Mouse (Mus musculus) midbrain, postnatal 0 days (tissue): ENCODE results near the gene Foxp2. TPM values are rescaled to one million over a fixed set of nuclear protein-coding genes. Genes with fewer than 3 reads are reported as not detected.
A peak's percentile ranks its signal among the peaks of the same experiment; 100 is the strongest.

Experiments used
- ATAC-seq: fragments of 200-750 bp; cut with Nextera tagmentation; 2 replicates; pipeline ENCODE4 v1.8.0; 2017; ENCODE audit warnings: moderate number of reproducible peaks, mild to moderate bottlenecking, moderate TSS enrichment, moderate library complexity; ENCODE audit not compliant: low FRiP score
- DNase-seq: peaks from one replicate; pipeline ENCODE4 v3.0.0-alpha.2; 2015; ENCODE audit warnings: low spot score
- H3K27ac ChIP-seq: fragments of 300-500 bp; sonication (generic); 2 replicates; pipeline ENCODE4 v1.5.1; 2014; ENCODE audit warnings: low read depth, mild to moderate bottlenecking, low read length, mixed read lengths
- H3K27me3 ChIP-seq: fragments of 300-500 bp; sonication (generic); 2 replicates; pipeline ENCODE4 v1.6.1; 2014; ENCODE audit warnings: low read length, control low read depth, mixed read lengths; ENCODE audit not compliant: insufficient read depth
- H3K36me3 ChIP-seq: fragments of 300-500 bp; sonication (generic); 2 replicates; pipeline ENCODE4 v1.6.1; 2014; ENCODE audit warnings: low read length, control low read depth, mixed read lengths; ENCODE audit not compliant: insufficient read depth
- H3K4me1 ChIP-seq: fragments of 300-500 bp; sonication (generic); 2 replicates; pipeline ENCODE4 v1.6.1; 2014; ENCODE audit warnings: mild to moderate bottlenecking, control low read depth, antibody characterized with exemption, low read length, mixed read lengths; ENCODE audit not compliant: insufficient read depth
- H3K4me2 ChIP-seq: fragments of 300-500 bp; sonication (generic); 2 replicates; pipeline ENCODE4 v1.6.1; 2014; ENCODE audit warnings: low read depth, mild to moderate bottlenecking, low read length, mixed read lengths; ENCODE audit not compliant: poor library complexity, severe bottlenecking
- H3K4me3 ChIP-seq: fragments of 300-500 bp; sonication (generic); 2 replicates; pipeline ENCODE4 v1.5.1; 2014; ENCODE audit warnings: low read depth, mild to moderate bottlenecking, low read length, moderate library complexity
- H3K9ac ChIP-seq: fragments of 300-500 bp; sonication (generic); replicated peaks from 2 replicates; pipeline ENCODE4 v1.6.1; 2014; ENCODE audit warnings: mild to moderate bottlenecking, low read length, moderate library complexity, mixed read lengths; ENCODE audit not compliant: poor library complexity, severe bottlenecking
- H3K9me3 ChIP-seq: fragments of 300-500 bp; sonication (generic); 2 replicates; pipeline ENCODE4 v1.6.1; 2016; ENCODE audit warnings: low read length, control low read depth
- CTCF ChIP-seq: IDR thresholded peaks from 2 replicates; pipeline ENCODE4 v1.5.1; 2016; ENCODE audit warnings: antibody characterized with exemption, mild to moderate bottlenecking
- WGBS: fragments of 180-500 bp; shearing (Covaris S2); extraction: QIAGEN DNeasy Blood & Tissue Kit; methylation state at CpG from one replicate; pipeline ENCODE4 v1.1.7; 2014; 5-methylcytosine and 5-hydroxymethylcytosine counted together
- polyA plus RNA-seq: library from polyadenylated mRNA; unstranded; fragments of >200 nt; fragmentation: Nextera tagmentation; extraction: Ambion mirVana; gene quantifications from 2 replicates; pipeline ENCODE4 v1.2.1, GENCODE M21; 2015
- total RNA-seq: library from RNA; depleted of rRNA; stranded (reverse); fragments of >200 nt; gene quantifications from 2 replicates; pipeline ENCODE4 v1.2.3, GENCODE M21; 2014

The Foxp2 gene
- total and polyA plus RNA-seq, 2 experiments from 2014 or later: 71.4 to 103 TPM

GRCm38 (mm10) chr6:15008113-15008512 lies 107.0 kb downstream of the Foxp2 start:
- Histone ChIP-seq H3K9ac (no peak overlapping the region), H3K27ac (no peak overlapping the region), H3K36me3 (no peaks in the 10 kb centered on the region), H3K4me3 (no peak overlapping the region), H3K4me2 (no peak overlapping the region), H3K4me1 (no peaks in the 10 kb centered on the region), H3K27me3 (no peaks in the 10 kb centered on the region), H3K9me3 (no peaks in the 10 kb centered on the region)
- no peak for DNase-seq
- 82% methylated on average over 1 of the region's 1 CpGs for WGBS
- ATAC-seq: no peak
- no peak; the same call in 1 of the 2 replicates for TF ChIP-seq CTCF

GRCm38 (mm10) chr6:15028488-15028887 lies 127.3 kb downstream of the Foxp2 start:
- ATAC-seq (no peak), DNase-seq (no peak)
- H3K9ac ChIP-seq: no peak overlapping the region
- no peak overlapping the region for H3K4me3 ChIP-seq
- no peaks in the 10 kb centered on the region for H3K27me3 ChIP-seq
- H3K4me1 ChIP-seq: no peaks in the 10 kb centered on the region
- 91% methylated on average over 3 of the region's 3 CpGs for WGBS
- no peaks in the 10 kb centered on the region for H3K36me3 ChIP-seq
- no peak overlapping the region for H3K4me2 ChIP-seq
- no peak overlapping the region for H3K27ac ChIP-seq
- TF ChIP-seq CTCF: no peak
- no peaks in the 10 kb centered on the region for H3K9me3 ChIP-seq

GRCm38 (mm10) chr6:15029446-15030125 lies 128.4 kb downstream of the Foxp2 start:
- H3K4me3 ChIP-seq: no peak overlapping the region
- DNase-seq: no peak
- H3K27ac ChIP-seq: no peak overlapping the region
- no peak overlapping the region for H3K4me2 ChIP-seq
- H3K9me3 ChIP-seq: no peaks in the 10 kb centered on the region
- no peak for ATAC-seq
- WGBS: 64% methylated on average over 7 of the region's 7 CpGs
- H3K27me3 ChIP-seq: no peaks in the 10 kb centered on the region
- no peaks in the 10 kb centered on the region for H3K36me3 ChIP-seq
- no peaks in the 10 kb centered on the region for H3K4me1 ChIP-seq
- H3K9ac ChIP-seq: no peak overlapping the region
- no peak for TF ChIP-seq CTCF

GRCm38 (mm10) chr6:15063246-15063645 lies 162.1 kb downstream of the Foxp2 start:
- no peak for ATAC-seq
- no peaks in the 10 kb centered on the region for H3K27me3 ChIP-seq
- no peak for DNase-seq
- no peaks in the 10 kb centered on the region for H3K4me1 ChIP-seq
- no peak for TF ChIP-seq CTCF
- H3K9ac ChIP-seq: no peak overlapping the region
- no peak overlapping the region for H3K4me2 ChIP-seq
- H3K9me3 ChIP-seq: no peaks in the 10 kb centered on the region
- H3K4me3 ChIP-seq: no peak overlapping the region
- H3K36me3 ChIP-seq: no peaks in the 10 kb centered on the region
- 25% methylated on average over 1 of the region's 1 CpGs for WGBS
- H3K27ac ChIP-seq: no peak overlapping the region

- Histone ChIP-seq H3K27me3 (no peaks in the 10 kb centered on the region), H3K36me3 (no peaks in the 10 kb centered on the region), H3K9me3 (no peaks in the 10 kb centered on the region), H3K27ac (no peak overlapping the region), H3K4me3 (no peak overlapping the region), H3K4me1 (no peaks in the 10 kb centered on the region), H3K9ac (no peak overlapping the region), H3K4me2 (no peak overlapping the region)
- no peak for TF ChIP-seq CTCF
- WGBS: 97% methylated on average over 1 of the region's 1 CpGs
- no peak for ATAC-seq
- DNase-seq: no peak
These were observed 200.4 kb downstream of the Foxp2 start for GRCm38 (mm10) chr6:15101548-15101947.

GRCm38 (mm10) chr6:15120916-15121315 lies 219.8 kb downstream of the Foxp2 start:
- TF ChIP-seq CTCF: peak; percentile 76
- DNase-seq: peak; percentile 51

More at GRCm38 (mm10) chr6:15120916-15121315, 219.8 kb downstream of the Foxp2 start:
- H3K4me1 ChIP-seq: no peaks in the 10 kb centered on the region
- no peak overlapping the region for H3K4me2 ChIP-seq
- no peaks in the 10 kb centered on the region for H3K27me3 ChIP-seq
- no peak overlapping the region for H3K4me3 ChIP-seq
- WGBS: 48% methylated on average over 5 of the region's 5 CpGs
- no peaks in the 10 kb centered on the region for H3K36me3 ChIP-seq
- H3K9me3 ChIP-seq: no peaks in the 10 kb centered on the region
- peak; percentile 69; the same call in 1 of the 2 replicates for ATAC-seq
- H3K27ac ChIP-seq: no peak overlapping the region
- no peak overlapping the region for H3K9ac ChIP-seq
